Mouse (Mus musculus) naive thymus-derived CD4-positive, alpha-beta T cell, adult 5 months (primary cell): ENCODE measurements around the gene Rgl3. TPM values are rescaled to one million over a fixed set of nuclear protein-coding genes. Genes with fewer than 3 reads are reported as not detected.

Source experiments
- polyA plus RNA-seq: library from polyadenylated mRNA; unstranded; fragments of 100-300 nt; shearing (Covaris generic); gene quantifications from one replicate; pipeline ENCODE4 v1.2.1, GENCODE M21; 2017

Gene Rgl3
- polyA plus RNA-seq = not detected

GRCm38 (mm10) chr9:21989230-21990110 lies at the start of gene Rgl3:
Gene Rgl3 (minus strand): TSS chr9:21989446.

GRCm38 (mm10) chr9:22002194-22003162 lies 13.2 kb upstream of the Rgl3 start, which contains the start of the genes Ccdc151 and Prkcsh:
Gene Ccdc151 (minus strand): TSS chr9:22002634.
Gene Prkcsh (plus strand): TSS chr9:22002806.

GRCm38 (mm10) chr9:21963417-21963816 lies 25.8 kb downstream of the Rgl3 start, which contains the start of gene Epor:
Gene Epor (minus strand): TSS chr9:21963506.

GRCm38 (mm10) chr9:21955570-21956281 lies 33.5 kb downstream of the Rgl3 start, which contains the start of gene Swsap1:
Gene Swsap1 (plus strand): TSS chr9:21955755.

GRCm38 (mm10) chr9:21936692-21937570 lies 52.3 kb downstream of the Rgl3 start, which contains the start of gene Plppr2:
Gene Plppr2 (plus strand): TSS chr9:21937033.

GRCm38 (mm10) chr9:21927208-21927753 lies 62.0 kb downstream of the Rgl3 start, which contains the start of the genes Ccdc159 and Tmem205:
Gene Ccdc159 (plus strand): TSS chr9:21927471.
Gene Tmem205 (minus strand): TSS chr9:21927556.

Other genes with a start within 250 kb of the Rgl3 start
- gene Spc24, start 229.1 kb downstream of the Rgl3 start, polyA plus RNA-seq = 0.77 TPM
- 0.06 TPM for gene Kank2, start 190.7 kb downstream of the Rgl3 start, polyA plus RNA-seq
- gene Angptl8, start 153.9 kb downstream of the Rgl3 start, polyA plus RNA-seq = not detected
- 1.3 TPM for gene Dock6, start 136.8 kb downstream of the Rgl3 start, polyA plus RNA-seq
- 9.3 TPM for gene Rab3d, start 71.3 kb downstream of the Rgl3 start, polyA plus RNA-seq
- gene Ccdc159, start 62.0 kb downstream of the Rgl3 start, polyA plus RNA-seq = not detected
- gene Tmem205, start 61.9 kb downstream of the Rgl3 start, polyA plus RNA-seq = not detected
- gene Plppr2, start 52.4 kb downstream of the Rgl3 start, polyA plus RNA-seq = 0.40 TPM
- gene Swsap1, start 33.7 kb downstream of the Rgl3 start, polyA plus RNA-seq = 5.6 TPM
- gene Epor, start 25.9 kb downstream of the Rgl3 start, polyA plus RNA-seq = not detected
- gene Ccdc151, start 13.2 kb upstream of the Rgl3 start, polyA plus RNA-seq = not detected
- gene Prkcsh, start 13.4 kb upstream of the Rgl3 start, polyA plus RNA-seq = 65.6 TPM
- gene Elavl3, start 62.6 kb upstream of the Rgl3 start, polyA plus RNA-seq = not detected
- gene Gm49318, start 81.8 kb upstream of the Rgl3 start, polyA plus RNA-seq = not detected
- 32.1 TPM for gene Zfp653, start 81.9 kb upstream of the Rgl3 start, polyA plus RNA-seq
- 39.9 TPM for gene Ecsit, start 96.0 kb upstream of the Rgl3 start, polyA plus RNA-seq
- gene Cnn1, start 109.8 kb upstream of the Rgl3 start, polyA plus RNA-seq = not detected
- gene Elof1, start 127.7 kb upstream of the Rgl3 start, polyA plus RNA-seq = 22.8 TPM
- gene Acp5, start 146.3 kb upstream of the Rgl3 start, polyA plus RNA-seq = 256 TPM
- 14.0 TPM for gene Pigyl, start 167.4 kb upstream of the Rgl3 start, polyA plus RNA-seq
- gene Zfp872, start 198.6 kb upstream of the Rgl3 start, polyA plus RNA-seq = not detected
- 68.4 TPM for gene Zfp809, start 236.3 kb upstream of the Rgl3 start, polyA plus RNA-seq